Mouse (Mus musculus) C2C12 (cell line): ENCODE measurements around the gene Bclaf3.

Experiments used
- CTCF ChIP-seq: IDR thresholded peaks from one replicate; pipeline ENCODE4 v1.5.1; 2011; ENCODE audit not compliant: control insufficient read depth, insufficient read depth, insufficient read length
- FOSL1 ChIP-seq: IDR thresholded peaks from one replicate; pipeline ENCODE4 v1.8.0; 2011; ENCODE audit warnings: mild to moderate bottlenecking, low read length; ENCODE audit not compliant: poor library complexity, insufficient read depth, severe bottlenecking
- MAX ChIP-seq: IDR thresholded peaks from one replicate; pipeline ENCODE4 v1.6.1; 2011; ENCODE audit warnings: mild to moderate bottlenecking, control low read depth
- USF1 ChIP-seq: IDR thresholded peaks from one replicate; pipeline ENCODE4 v1.6.1; 2011; ENCODE audit warnings: low read depth, mild to moderate bottlenecking, control low read depth, moderate library complexity

GRCm38 (mm10) chrX:159508331-159509036 lies 18.0 kb upstream of the Bclaf3 start:
- TF ChIP-seq CTCF (no peak), USF1 (no peak), MAX (no peak), FOSL1 (no peak)
